Mouse (Mus musculus) heart, embryonic 11.5 days (tissue): ENCODE measurements around the gene Abhd8. TPM values are rescaled to one million over a fixed set of nuclear protein-coding genes. Genes with fewer than 3 reads are reported as not detected.

ENCODE experiments used
- ATAC-seq: fragments of 200-750 bp; cut with Nextera tagmentation; replicated peaks from 2 replicates; pipeline ENCODE4 v1.8.0; 2017; ENCODE audit warnings: moderate library complexity; ENCODE audit not compliant: insufficient number of reproducible peaks, low FRiP score, low TSS enrichment
- H3K27ac ChIP-seq: fragments of 300-500 bp; sonication (generic); 2 replicates; pipeline ENCODE4 v1.5.1; 2014; ENCODE audit warnings: mild to moderate bottlenecking, low read depth, low read length
- H3K27me3 ChIP-seq: fragments of 300-500 bp; sonication (generic); 2 replicates; pipeline ENCODE4 v1.6.1; 2014; ENCODE audit warnings: mild to moderate bottlenecking, low read length, mixed read lengths; ENCODE audit not compliant: control insufficient read depth, insufficient read depth
- H3K36me3 ChIP-seq: fragments of 300-500 bp; sonication (generic); 2 replicates; pipeline ENCODE4 v1.6.1; 2014; ENCODE audit warnings: mild to moderate bottlenecking, low read length, moderate library complexity, mixed read lengths; ENCODE audit not compliant: control insufficient read depth, insufficient read depth
- H3K4me1 ChIP-seq: fragments of 300-500 bp; sonication (generic); 2 replicates; pipeline ENCODE4 v1.6.1; 2014; ENCODE audit warnings: low read length; ENCODE audit not compliant: control insufficient read depth, insufficient read depth
- H3K4me2 ChIP-seq: fragments of 300-500 bp; sonication (generic); 2 replicates; pipeline ENCODE4 v1.6.1; 2014; ENCODE audit warnings: mild to moderate bottlenecking, moderate library complexity
- H3K4me3 ChIP-seq: fragments of 300-500 bp; sonication (generic); 2 replicates; pipeline ENCODE4 v1.5.1; 2014; ENCODE audit warnings: low read depth, low read length
- H3K9ac ChIP-seq: fragments of 300-500 bp; sonication (generic); 2 replicates; pipeline ENCODE4 v1.6.1; 2014; ENCODE audit warnings: mild to moderate bottlenecking, low read depth, low read length, moderate library complexity
- H3K9me3 ChIP-seq: fragments of 300-500 bp; sonication (generic); replicated peaks from 2 replicates; pipeline ENCODE4 v1.6.1; 2016; ENCODE audit warnings: low read length; ENCODE audit not compliant: control insufficient read depth
- WGBS: fragments of 180-500 bp; shearing (Covaris S2); extraction: QIAGEN DNeasy Blood & Tissue Kit; methylation state at CpG from one replicate; pipeline ENCODE4 v1.1.7; 2014; ENCODE audit not compliant: insufficient replicate concordance; 5-methylcytosine and 5-hydroxymethylcytosine counted together
- polyA plus RNA-seq: library from polyadenylated mRNA; unstranded; fragments of >200 nt; fragmentation: Nextera tagmentation; extraction: Ambion mirVana; gene quantifications from 2 replicates; pipeline ENCODE4 v1.2.1, GENCODE M21; 2014

Gene Abhd8
- polyA plus RNA-seq, 1 experiment from 2014 or later, result 17.0 TPM

DNA sequence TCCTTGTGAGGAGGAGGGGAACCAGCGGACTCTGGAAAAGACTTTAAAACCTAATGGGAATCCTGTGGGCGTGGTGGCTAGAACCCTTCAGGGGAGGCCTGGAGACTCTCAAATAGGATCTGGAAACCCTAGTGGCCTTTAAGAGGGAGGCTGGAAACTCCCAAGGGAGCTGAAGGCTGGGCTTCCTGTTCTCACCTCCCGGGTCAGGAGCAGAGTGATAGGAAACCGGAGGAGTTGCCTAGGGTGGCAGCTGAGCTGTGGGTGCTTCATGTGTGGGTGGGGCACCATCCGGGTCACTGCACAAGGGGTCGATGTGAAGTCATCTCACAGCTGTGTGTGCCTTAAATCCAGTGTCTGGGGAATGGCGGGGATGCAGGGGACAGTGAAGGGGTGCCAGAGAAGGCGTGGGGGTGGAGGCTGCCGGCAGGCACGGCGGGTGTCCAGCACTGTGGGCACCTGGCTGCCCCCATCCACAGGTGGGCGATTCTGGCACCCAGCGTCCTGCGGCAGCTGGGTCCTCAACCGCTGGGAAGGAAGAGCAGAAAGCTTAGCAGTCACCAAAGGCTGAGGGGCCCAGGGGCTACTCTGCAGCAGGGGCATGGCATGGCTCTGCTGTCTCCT, 34.5 kb upstream of the Abhd8 start:
- no peak for ATAC-seq
- Histone ChIP-seq H3K4me1 (peaks cover 36% of the 10 kb centered on the region), H3K4me2 (peak overlapping the region; percentile 42), H3K9ac (peak overlapping the region; percentile 43; the same call in 1 of the 2 replicates), H3K27me3 (no peaks in the 10 kb centered on the region), H3K4me3 (no peak overlapping the region), H3K27ac (peak overlapping the region; percentile 82), H3K9me3 (no peaks in the 10 kb centered on the region), H3K36me3 (peaks cover 3% of the 10 kb centered on the region; the same call in 1 of the 2 replicates)
- WGBS, result 17% methylated on average over 15 of the region's 15 CpGs

- Histone ChIP-seq H3K9ac (no peak overlapping the region), H3K4me2 (no peak overlapping the region), H3K4me1 (peaks cover 36% of the 10 kb centered on the region), H3K36me3 (peaks cover 11% of the 10 kb centered on the region), H3K4me3 (no peak overlapping the region), H3K27me3 (no peaks in the 10 kb centered on the region), H3K9me3 (no peaks in the 10 kb centered on the region), H3K27ac (peak overlapping the region; percentile 82)
- 86% methylated on average over 1 of the region's 1 CpGs for WGBS
- no peak for ATAC-seq
Measured at GRCm38 (mm10) chr8:71497077-71497645, 33.7 kb upstream of the Abhd8 start.

DNA sequence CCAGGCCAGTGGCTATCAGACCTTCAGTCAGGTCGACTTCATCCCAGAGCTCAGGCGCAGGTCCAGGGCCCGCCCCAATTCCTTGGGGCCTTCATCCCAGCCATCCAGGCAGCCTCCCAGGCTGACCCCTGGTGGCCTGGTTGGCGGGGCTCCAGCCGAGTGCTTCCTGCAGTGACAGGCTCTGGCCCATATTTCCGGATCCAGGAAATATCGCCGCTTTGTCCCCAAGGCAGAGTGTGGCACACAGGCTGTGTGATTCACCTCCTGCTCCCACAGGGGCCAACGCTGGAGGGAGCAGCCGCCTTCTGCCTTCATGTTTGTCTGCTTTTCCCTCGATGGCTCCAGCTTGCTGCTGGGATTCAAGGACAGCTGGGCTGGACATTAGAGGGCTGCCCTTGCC, 33.0 kb upstream of the Abhd8 start:
- H3K4me2 ChIP-seq, result no peak overlapping the region
- H3K9ac ChIP-seq, result no peak overlapping the region
- H3K27ac ChIP-seq, result peak overlapping the region; percentile 82
- H3K36me3 ChIP-seq, result peaks cover 15% of the 10 kb centered on the region
- H3K27me3 ChIP-seq, result no peaks in the 10 kb centered on the region
- 38% methylated on average over 11 of the region's 11 CpGs for WGBS
- peak; percentile 32 for ATAC-seq
- H3K4me3 ChIP-seq, result no peak overlapping the region
- no peaks in the 10 kb centered on the region for H3K9me3 ChIP-seq
- H3K4me1 ChIP-seq, result peaks cover 36% of the 10 kb centered on the region

GRCm38 (mm10) chr8:71495811-71496210, 32.4 kb upstream of the Abhd8 start:
- peaks cover 21% of the 10 kb centered on the region for H3K36me3 ChIP-seq
- peaks cover 36% of the 10 kb centered on the region for H3K4me1 ChIP-seq
- H3K27ac ChIP-seq, result peak overlapping the region; percentile 68
- no peaks in the 10 kb centered on the region for H3K9me3 ChIP-seq
- ATAC-seq, result no peak
- H3K4me3 ChIP-seq, result no peak overlapping the region
- 0 out of 2 replicates have a peak overlapping the region, but pooled peaks have one; percentile 6 for H3K9ac ChIP-seq
- 84% methylated on average over 5 of the region's 5 CpGs for WGBS
- H3K4me2 ChIP-seq, result no peak overlapping the region
- H3K27me3 ChIP-seq, result no peaks in the 10 kb centered on the region

DNA sequence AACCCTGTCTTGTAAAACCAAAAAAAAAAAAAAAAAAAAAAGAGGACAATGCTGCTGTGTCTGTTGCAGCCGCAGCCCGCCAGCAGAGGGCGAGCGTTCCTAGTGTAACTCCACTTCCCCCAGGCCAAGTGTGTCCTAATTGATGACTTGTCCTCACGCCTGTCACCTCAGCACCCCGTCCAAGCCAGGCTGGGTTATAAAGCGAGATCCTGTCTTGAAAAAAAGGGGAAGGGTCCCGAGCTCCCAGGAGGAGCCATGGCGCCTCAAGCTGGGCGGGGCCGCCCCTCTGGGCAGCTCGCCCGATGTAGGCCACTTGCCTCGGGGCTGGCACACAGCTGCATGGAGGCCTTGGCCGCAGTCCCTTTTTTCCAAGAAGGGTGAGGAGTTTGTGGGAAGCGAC, 31.6 kb upstream of the Abhd8 start:
- H3K4me1 ChIP-seq, result peaks cover 36% of the 10 kb centered on the region

DNA sequence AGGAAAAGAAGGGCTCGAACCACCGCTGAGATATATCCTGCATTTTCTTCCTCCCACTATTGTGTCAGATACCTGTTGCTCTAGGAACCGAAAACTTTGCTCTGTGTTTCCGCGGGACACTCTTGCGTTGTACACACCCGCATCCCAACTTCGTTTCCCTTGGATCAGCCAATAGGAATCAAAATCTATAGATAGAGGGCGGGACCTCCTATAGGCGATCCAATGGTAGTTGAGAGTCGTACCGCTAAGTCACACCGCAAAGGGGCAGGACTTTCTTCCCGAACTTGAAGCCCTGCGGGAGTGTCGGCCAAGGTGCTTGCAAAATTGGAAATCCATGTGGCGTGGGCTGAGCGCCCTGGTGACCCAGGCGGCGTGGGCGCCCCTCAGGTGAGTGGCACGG, 25.0 kb upstream of the Abhd8 start:
- Histone ChIP-seq H3K4me3 (peak overlapping the region; percentile 91), H3K9me3 (no peaks in the 10 kb centered on the region), H3K9ac (peak overlapping the region; percentile 82), H3K27me3 (no peaks in the 10 kb centered on the region), H3K4me1 (peaks cover 10% of the 10 kb centered on the region), H3K4me2 (peak overlapping the region; percentile 98), H3K36me3 (peaks cover 27% of the 10 kb centered on the region), H3K27ac (no peak overlapping the region)
- WGBS, result under 1% methylated on average over 22 of the region's 22 CpGs
- peak; percentile 82 for ATAC-seq

More for the DNA sequence above, 31.6 kb upstream of the Abhd8 start:
- Histone ChIP-seq H3K27me3 (no peaks in the 10 kb centered on the region), H3K4me3 (no peak overlapping the region), H3K27ac (0 out of 2 replicates have a peak overlapping the region, but pooled peaks have one; percentile 22), H3K4me2 (no peak overlapping the region), H3K36me3 (peaks cover 26% of the 10 kb centered on the region), H3K9me3 (no peaks in the 10 kb centered on the region), H3K9ac (no peak overlapping the region)
- WGBS, result 24% methylated on average over 16 of the region's 16 CpGs
- 0 out of 2 replicates have a peak, but pooled peaks have one; percentile 29 for ATAC-seq

DNA sequence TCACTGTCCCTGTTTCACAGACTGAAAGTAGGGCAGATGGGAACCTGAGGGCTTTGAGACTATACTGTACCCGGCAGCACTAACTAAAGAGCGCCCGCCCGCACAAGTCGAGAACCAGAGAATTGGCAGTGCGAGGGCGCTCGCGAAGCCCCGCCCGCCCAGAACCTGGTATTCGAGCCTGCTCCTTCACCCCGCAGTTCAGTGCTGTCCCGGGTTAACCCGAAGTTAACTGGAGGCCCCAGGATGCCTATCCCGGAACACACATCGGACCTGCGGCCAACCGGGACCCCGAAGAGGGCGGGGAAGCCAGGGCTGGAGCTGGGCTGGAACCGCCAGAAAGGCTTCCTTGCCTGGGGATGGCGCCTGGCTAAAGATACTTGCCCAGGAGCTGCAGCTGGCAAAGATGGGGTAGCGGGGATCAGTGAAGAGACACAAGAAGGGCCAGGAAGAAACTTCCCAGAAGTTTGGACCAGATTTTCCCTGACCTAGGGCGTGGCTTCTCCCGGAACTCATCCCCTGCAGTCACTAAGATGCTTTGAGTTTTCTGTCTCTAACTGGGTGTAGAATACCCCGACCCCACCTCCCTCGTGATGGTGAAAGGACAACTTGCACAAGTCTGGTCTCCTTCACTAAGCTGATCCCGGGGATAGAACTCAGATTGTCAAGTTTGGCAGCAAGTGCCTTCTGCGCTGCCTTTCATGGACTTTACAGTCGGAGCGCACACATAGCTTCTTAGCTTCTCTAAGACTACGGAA, 24.4 kb upstream of the Abhd8 start, which contains the start of gene Gtpbp3:
TSS of gene Gtpbp3 (plus strand) at position 413 of the 755 bp plus-strand sequence.
- peak within 1 kb of the TSS; percentile 82 for H3K9ac ChIP-seq
- WGBS, result under 1% methylated on average over 33 of the region's 33 CpGs
- no peaks in the 10 kb centered on the region for H3K27me3 ChIP-seq
- no peak for ATAC-seq
- peaks cover 10% of the 10 kb centered on the region for H3K4me1 ChIP-seq
- H3K9me3 ChIP-seq, result no peaks in the 10 kb centered on the region
- peak within 1 kb of the TSS; percentile 91 for H3K4me3 ChIP-seq
- peaks cover 23% of the 10 kb centered on the region for H3K36me3 ChIP-seq
- H3K4me2 ChIP-seq, result peak within 1 kb of the TSS; percentile 98
- H3K27ac ChIP-seq, result peak within 1 kb of the TSS; percentile 62

DNA sequence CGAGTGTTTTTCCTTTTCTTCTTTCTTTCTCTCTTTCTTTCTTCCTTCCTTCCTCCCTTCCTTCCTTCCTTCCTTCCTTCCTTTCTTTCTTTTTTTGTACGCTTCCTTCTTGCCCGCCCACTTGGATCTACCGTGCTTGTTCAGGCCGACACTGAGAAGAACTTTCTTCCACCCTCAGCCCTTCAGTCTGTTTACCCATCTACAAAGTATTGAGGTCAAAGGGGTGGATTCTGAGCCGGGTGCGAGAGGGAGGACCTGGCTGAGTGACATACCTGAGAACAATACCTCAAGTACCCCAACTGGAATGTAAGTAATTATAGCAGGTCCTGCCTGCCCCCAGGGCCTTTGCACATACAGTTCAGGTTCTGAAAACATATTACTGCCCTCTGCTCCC, 22.7 kb upstream of the Abhd8 start:
- Histone ChIP-seq H3K9ac (no peak overlapping the region), H3K36me3 (peaks cover 9% of the 10 kb centered on the region), H3K27me3 (peaks cover 7% of the 10 kb centered on the region), H3K4me2 (peak overlapping the region; percentile 84), H3K27ac (no peak overlapping the region; the same call in 1 of the 2 replicates), H3K4me3 (peak overlapping the region; percentile 65), H3K4me1 (peaks cover 10% of the 10 kb centered on the region), H3K9me3 (no peaks in the 10 kb centered on the region)
- ATAC-seq, result no peak
- WGBS, result 22% methylated on average over 7 of the region's 7 CpGs
